Mouse (Mus musculus): Measurements from ENCODE around the gene Ltbp1. TPM values are rescaled to one million over a fixed set of nuclear protein-coding genes. Genes with fewer than 3 reads are reported as not detected.
"Not testable (repeated sequence)": the region's sequence is repeated elsewhere in the genome, so short reads cannot be mapped to it uniquely, and the experiment has no call there.

Ltbp1 gene
- total RNA-seq, 2 experiments from 2014 or later: 7.2 to 7.8 TPM

- DNase-seq (ENCODE audit: low spot score in 2 of 2): no peak
Observed at GRCm38 (mm10) chr17:75109081-75109716, 103.8 kb downstream of the Ltbp1 start.

- no peak for DNase-seq (ENCODE audit: low spot score in 2 of 2)
Observed at GRCm38 (mm10) chr17:75110252-75111205, 105.2 kb downstream of the Ltbp1 start.

- no peak for DNase-seq (ENCODE audit: low spot score in 2 of 2)
Observed at GRCm38 (mm10) chr17:75115594-75115993, 110.2 kb downstream of the Ltbp1 start.

GRCm38 (mm10) chr17:75118896-75119295 lies 113.5 kb downstream of the Ltbp1 start:
- no peak for DNase-seq (ENCODE audit: low spot score in 2 of 2)

DNA sequence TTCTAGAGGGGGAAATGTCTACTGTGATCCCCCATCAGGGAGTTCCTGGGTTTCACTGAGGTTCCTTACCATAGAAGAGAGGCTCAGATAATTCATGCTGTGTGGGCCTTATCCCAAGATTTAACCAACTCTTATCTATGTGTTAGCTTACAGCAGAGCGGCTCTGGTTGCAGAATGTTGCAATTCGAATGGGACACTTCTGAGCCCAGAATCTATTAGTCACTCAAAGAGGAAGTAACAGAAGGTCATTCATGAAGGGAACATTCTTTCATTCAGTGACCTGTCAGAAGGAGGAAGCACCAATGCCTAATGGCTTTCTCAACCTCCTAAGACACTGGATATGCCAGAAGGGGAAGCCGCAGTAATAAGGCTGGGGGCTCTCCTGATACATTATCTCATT lies 114.1 kb downstream of the Ltbp1 start:
- DNase-seq (ENCODE audit: low spot score in 2 of 2): no peak

DNA sequence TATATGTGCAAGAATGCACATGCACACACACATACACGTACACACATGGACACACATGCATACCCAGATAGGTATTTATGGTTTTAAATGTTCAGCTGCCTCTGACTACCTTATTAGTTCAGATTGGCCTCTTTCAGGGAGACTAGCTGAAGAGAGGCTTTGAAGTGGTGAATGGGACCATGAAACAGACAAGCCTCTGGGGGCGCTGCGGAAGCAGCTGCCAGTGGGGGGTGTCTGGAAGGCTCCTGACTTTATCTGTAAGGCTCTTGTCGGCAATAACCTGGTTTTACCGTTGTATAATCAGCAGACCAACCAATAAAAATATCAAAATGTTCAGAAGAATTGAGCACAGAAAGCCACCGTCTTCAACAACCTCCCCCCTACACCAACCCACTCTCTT lies 114.7 kb downstream of the Ltbp1 start:
- no peak for DNase-seq (ENCODE audit: low spot score in 2 of 2)

DNA sequence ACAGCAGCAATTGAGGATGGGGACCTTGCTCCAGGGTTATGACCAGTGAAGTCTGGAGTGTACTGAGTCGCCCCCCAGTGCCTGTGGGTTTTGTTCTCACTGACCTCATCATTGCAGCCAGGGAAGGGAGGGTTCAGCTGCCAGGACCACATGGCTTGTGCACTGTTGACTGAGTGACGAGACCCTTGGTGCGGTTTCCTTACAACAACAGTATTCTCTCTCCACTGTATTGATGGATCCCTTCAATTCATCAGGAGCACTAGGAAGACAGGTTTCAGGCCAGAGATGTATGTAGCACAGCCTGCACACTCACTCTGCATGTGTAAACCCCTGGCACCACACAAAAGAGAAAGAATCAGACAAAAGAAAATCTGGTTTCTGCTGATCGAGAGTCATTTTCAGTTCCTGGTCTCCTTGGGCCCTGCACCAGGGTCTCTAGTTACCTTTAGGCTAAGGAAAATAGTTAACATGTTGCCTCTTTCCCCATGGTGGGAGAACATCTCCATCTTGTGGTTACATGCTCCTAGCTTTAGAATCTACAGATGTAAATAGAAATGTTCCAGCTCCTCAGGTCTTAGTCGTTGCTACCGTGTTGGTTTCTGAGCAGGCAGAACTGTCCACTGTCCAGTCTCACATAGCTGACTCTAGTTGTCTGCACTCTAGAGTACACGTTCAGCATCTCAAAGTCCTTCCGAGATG lies 117.4 kb downstream of the Ltbp1 start:
- DNase-seq (ENCODE audit: low spot score in 2 of 2): no peak

- no peak for DNase-seq (ENCODE audit: low spot score in 2 of 2)
Observed at GRCm38 (mm10) chr17:75128337-75128935, 123.1 kb downstream of the Ltbp1 start.

DNA sequence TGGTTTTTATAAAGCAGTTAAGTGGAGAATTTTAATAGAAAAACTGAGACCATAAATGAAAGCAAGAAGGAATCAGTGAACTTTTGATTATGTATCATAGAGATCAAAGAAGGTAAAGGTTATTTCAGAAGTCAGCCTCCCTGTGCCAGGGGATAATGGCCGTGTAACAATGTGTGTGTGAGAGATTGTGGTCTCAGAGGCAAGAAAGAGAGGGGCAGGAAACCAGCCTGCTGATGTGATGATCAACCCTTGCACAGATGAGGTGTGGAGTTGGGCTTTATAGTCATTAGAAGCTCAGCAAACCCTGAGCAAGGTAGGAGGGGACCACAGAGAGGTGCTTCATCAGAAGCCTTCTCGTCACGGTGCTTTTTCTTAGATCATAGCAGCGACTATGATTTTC lies 128.6 kb downstream of the Ltbp1 start:
- DNase-seq (ENCODE audit: low spot score in 2 of 2): no peak

GRCm38 (mm10) chr17:75139731-75140130 lies 134.4 kb downstream of the Ltbp1 start:
- no peak for DNase-seq (ENCODE audit: low spot score in 2 of 2)

DNA sequence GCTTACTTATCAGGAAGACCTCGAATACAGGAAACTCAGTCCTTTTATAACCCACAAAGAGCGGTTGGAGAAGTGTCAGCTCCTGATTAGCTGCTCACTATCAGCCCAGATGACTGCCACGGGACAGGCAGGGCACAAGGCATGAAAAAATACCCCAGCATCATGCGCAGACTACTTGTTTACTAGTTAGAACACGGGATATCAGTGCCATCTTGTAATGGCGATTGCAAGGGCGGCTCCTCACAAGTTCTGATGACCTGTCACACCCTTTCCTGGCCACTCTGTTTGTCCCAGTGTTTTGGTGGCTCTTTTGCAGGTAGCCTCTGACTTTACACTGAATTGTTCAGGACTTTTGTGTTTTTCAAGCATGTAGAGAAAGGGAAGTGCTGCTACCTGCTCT lies 137.5 kb downstream of the Ltbp1 start:
- not testable (repeated sequence) for DNase-seq (ENCODE audit: low spot score in 2 of 2)

DNA sequence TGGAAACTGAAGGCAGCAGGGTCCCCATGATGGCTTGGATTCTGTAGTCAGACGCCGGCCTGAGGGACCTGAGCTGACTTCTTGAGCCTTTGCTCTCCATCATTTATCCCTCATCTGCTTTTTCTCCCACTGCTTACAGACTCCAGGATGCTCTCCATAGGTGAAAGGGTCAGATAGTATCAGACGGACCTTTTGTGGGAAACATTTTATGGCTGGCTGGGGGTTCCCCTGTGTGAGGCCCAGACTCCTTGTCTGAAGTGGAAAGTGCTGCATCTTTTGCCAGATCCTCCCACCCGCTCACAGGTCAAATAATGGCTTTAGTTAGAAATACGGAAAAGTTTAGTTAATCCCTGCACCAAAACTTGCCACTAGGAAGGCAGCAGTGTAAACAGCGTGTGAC lies 138.6 kb downstream of the Ltbp1 start:
- DNase-seq (ENCODE audit: low spot score in 2 of 2): no peak

- no peak for DNase-seq (ENCODE audit: low spot score in 2 of 2)
Observed at GRCm38 (mm10) chr17:75147218-75147617, 141.8 kb downstream of the Ltbp1 start.

DNA sequence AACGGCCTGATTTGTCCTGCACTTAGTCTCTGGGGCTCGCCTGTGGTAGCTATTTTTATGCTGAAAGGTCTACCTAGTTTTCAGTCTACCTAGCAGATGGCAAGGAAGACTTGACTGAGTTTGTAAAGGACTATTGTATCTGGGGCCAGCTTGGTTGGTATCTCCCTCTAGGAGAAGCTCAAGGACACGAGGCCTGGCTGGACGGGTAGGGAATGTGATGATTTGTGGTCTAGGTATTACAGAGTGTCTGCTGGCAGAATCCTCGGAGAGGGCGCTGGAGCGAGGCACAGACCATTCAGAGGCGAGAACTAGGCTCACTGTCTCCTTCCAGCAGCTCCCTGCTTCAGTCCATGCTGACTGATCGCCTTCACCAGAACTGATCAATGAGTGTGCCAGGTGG lies 146.4 kb downstream of the Ltbp1 start:
- no peak for DNase-seq (ENCODE audit: low spot score in 2 of 2)

DNA sequence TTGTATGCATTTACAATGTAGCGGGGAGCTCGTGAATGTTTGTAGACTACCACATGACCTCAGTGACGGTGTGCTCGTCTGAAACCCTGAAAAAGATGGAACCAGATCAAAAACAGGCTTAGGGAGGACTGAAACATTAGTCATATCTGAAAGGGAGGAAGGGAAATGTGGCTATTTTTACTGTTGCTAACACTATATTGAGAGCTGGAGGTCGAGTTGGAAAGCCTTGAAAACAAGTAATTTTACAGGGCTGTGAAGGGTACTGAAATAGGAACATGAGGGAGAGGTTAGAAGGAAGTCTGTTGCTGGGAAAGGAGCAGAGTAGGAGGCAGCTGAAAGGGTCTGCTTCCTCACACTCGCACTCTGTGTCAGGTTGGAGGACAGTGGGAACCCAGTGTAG lies 147.7 kb downstream of the Ltbp1 start:
- no peak for DNase-seq (ENCODE audit: low spot score in 2 of 2)

- DNase-seq (ENCODE audit: low spot score in 2 of 2): no peak
Observed at GRCm38 (mm10) chr17:75158385-75158784, 153.0 kb downstream of the Ltbp1 start.

DNA sequence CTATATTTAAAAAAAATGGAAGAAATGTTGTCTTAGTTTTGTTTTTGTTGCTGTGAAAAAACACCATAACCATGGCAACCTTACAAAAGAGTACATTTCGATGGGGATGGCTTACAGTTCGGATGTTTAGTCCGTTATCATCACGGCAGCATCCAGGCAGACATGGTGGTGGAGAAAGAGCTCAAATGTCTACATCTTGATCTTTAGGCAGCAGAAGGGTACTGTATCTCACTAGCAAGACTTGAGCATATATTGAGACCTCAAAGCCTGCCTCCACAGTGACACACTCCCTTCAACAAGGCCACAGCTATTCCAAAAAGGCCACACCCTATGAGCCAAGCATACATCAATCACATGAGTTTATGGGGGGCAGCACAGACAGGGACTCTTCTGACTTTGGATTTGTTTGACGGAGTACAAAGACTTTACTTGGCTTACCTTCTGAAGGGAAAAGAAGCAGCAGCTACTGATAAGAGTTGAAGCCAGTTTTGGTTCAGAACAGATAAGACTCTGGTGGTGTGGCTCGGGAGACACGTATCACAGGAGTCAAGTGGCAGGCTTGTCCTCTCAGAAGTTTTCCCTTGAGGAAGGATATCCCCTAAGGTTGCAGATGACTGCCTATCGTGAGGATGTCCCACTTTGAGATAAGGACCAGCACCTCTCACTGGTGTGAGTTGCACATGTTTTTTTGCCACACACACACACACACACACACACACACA lies 153.9 kb downstream of the Ltbp1 start:
- DNase-seq (ENCODE audit: low spot score in 2 of 2): no peak

- DNase-seq (ENCODE audit: low spot score in 2 of 2): no peak
Observed at GRCm38 (mm10) chr17:75161062-75161461, 155.7 kb downstream of the Ltbp1 start.

DNA sequence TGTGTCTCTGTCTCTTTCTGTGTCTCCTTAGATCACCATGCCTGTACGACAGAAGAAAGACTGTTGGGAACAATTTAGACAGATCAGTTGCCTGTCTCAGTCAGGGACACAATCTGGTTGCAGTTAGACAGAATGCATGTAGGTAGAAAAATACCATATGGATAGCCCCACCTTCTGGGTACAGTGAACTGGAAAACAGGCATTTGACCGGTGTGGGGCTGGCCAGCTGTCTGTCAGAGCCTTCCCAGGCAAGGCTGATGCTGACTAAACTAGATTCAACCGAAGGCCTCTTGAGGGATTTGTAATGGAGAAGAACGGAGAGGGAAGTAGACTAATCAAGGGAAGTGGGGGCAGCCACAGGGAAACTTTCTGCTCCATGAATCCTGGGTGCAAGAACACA lies 156.6 kb downstream of the Ltbp1 start:
- DNase-seq (ENCODE audit: low spot score in 2 of 2): no peak

- no peak for DNase-seq (ENCODE audit: low spot score in 2 of 2)
Observed at GRCm38 (mm10) chr17:75164566-75164965, 159.2 kb downstream of the Ltbp1 start.
